Mouse (Mus musculus) ES-Bruce4 (cell line): ENCODE measurements around the gene Mab21l3.

Source experiments
- CTCF ChIP-seq: IDR thresholded peaks from one replicate; pipeline ENCODE4 v1.8.1; 2011; ENCODE audit warnings: low read depth, low read length
- EP300 ChIP-seq: IDR thresholded peaks from 2 replicates; pipeline ENCODE4 v1.6.1; 2011; ENCODE audit warnings: low read depth, low read length; ENCODE audit not compliant: insufficient read depth
- POLR2A ChIP-seq: IDR thresholded peaks from one replicate; pipeline ENCODE4 v1.8.1; 2011; ENCODE audit warnings: low read length; ENCODE audit not compliant: insufficient read depth

DNA sequence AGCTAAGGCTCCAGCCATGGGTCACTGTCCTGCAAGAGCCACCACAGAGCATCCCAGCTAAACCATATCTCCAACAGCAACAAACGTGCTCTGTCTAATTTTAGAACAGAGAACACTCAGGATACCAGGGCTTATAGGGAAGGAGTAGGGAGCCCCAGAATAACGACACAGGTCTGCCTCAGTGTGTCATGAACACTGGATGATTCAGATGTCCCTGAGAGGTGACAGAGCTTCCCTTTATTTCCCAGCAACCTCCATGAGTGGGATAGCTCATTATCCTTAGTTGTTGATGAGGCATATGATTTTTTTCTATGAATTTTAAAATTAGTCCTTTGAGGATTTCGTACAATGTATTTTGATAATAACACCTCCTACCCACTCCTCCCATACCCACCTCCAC, 78.2 kb downstream of the Mab21l3 start:
- no peak for TF ChIP-seq POLR2A
- no peak for TF ChIP-seq EP300
- no peak for TF ChIP-seq CTCF
